Mouse (Mus musculus): ENCODE measurements around the gene Mthfsd.

Mthfsd gene

GRCm38 (mm10) chr8:121126191-121126590, 18.0 kb upstream of the Mthfsd start:
- ChIA-PET POLR2A (interaction anchor here in 2 of 4 experiments (0.7 to 1.4 kb wide), 5 partner anchors 8 to 233 kb away, joined by 3 to 9 read pairs (median 4); partner anchors contain the start of gene Foxc2 (in 1 of the 2)), CTCF (interaction anchor here in 2 of 4 experiments (0.5 to 1.8 kb wide), 15 partner anchors 8 to 421 kb away, joined by 3 to 14 read pairs (median 5); partner anchors contain the start of genes Foxc2 (in 1 of the 2) and Mthfsd (in 1 of the 2))

DNA sequence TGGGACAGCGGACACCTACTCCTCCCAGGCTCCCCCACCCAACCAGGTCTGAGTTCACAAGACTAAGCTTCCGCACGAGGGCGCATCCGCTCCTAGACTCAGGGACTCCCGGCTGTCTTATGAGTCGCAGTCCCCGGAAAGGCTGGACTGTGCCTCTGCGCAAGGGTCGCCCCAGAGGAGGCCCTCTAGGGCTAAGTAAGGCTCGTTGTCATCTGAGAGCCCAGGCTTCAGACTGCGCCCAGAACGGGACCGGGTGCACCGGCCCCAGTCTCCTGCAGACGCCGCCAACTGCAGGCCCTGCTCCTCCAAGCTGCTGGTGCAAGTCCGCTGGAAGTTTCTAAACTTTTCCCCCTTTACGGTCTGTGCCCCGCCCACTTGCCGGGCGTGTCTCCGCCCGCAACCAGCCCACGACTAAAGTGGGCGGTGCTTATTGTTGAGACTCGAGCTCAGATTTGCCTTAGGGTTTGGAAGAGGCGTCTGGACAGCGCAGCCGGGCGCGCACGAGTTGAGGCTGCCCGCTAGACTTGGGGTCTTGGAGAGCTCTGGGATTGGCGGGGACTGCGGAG, 17.2 kb upstream of the Mthfsd start:
- ChIA-PET CTCF (interaction anchor here in 3 of 4 experiments (0.5 to 1.8 kb wide), 35 partner anchors 9 to 665 kb away, joined by 3 to 14 read pairs (median 4); partner anchors contain the start of genes Foxc2 (in 1 of the 3) and Mthfsd (in 1 of the 3)), POLR2A (interaction anchor here in 3 of 4 experiments (0.7 to 1.4 kb wide), 8 partner anchors 8 to 787 kb away, joined by 3 to 9 read pairs (median 4); partner anchors contain the start of genes Fbxo31 (in 1 of the 3) and Foxc2 (in 1 of the 3))

DNA sequence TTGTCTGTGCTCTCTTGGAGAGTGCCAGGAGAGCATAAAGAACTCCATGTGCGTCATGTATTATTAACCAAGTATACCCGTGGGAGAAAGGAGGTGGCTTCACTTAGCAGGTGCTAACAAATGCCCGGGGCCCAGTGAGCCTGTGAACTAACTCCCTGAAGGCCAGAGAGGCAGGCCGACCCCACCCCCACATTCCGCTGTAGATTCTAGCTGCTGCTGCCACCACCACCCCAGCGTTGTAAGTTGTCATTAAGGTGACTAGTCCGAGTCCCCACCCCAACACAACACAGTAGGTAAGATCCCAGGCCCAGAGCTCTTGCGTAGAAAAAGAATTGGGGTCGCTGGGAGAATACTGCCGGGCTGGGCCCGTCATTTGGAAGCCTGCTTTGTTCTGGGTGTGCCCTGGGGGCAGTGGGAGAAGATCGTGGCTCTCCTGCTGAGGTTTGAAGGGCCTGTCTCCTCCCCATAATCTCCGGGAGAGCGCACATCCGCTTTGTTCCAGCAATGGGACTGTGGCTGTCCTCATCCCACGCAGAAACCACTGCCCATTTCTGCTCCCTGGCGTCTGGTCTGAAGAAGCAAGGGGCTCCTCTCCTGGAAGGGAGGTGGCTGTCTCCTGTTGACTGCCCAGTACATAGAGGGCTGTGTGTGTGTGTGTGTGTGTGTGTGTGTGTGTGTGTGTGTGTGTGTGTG, 16.5 kb upstream of the Mthfsd start:
- CTCF ChIA-PET = interaction anchor here in 3 of 4 experiments (0.5 to 1.8 kb wide), 23 partner anchors 8 to 666 kb away, joined by 3 to 14 read pairs (median 4); partner anchors contain the start of genes Foxc2 (in 1 of the 3) and Mthfsd (in 1 of the 3)

GRCm38 (mm10) chr8:121123113-121123512, 14.9 kb upstream of the Mthfsd start:
- POLR2A ChIA-PET = no interaction called here
- CTCF ChIA-PET = no interaction called here

More for the DNA sequence above, 16.5 kb upstream of the Mthfsd start:
- POLR2A ChIA-PET = interaction anchor here in 3 of 4 experiments (0.7 to 1.4 kb wide), 6 partner anchors 9 to 788 kb away, joined by 3 to 9 read pairs (median 4); partner anchors contain the start of genes Fbxo31 (in 1 of the 3) and Foxc2 (in 1 of the 3)

- ChIA-PET CTCF (no interaction called here), POLR2A (no interaction called here)
These were observed 14.2 kb upstream of the Mthfsd start for GRCm38 (mm10) chr8:121122368-121122767.

DNA sequence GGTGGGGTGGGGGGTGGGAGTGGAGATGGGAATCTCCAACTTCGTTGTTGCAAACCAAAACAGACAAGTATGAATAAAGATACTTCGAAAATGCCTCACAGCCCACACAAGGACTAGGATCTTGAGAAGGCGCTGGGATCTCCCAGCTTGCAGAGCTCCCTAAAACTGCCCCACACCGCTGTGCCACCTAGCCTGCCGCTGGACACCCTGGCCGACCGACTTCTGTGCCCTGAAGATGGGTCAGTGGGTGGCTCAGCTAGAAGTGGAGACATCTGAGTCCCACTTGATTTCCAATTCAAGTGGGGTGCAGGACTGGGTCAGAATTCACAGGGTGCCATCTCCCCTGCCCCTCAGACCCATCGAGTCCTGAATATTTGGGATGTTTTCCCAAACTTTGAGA, 13.5 kb upstream of the Mthfsd start:
- CTCF ChIA-PET = no interaction called here
- POLR2A ChIA-PET = no interaction called here

DNA sequence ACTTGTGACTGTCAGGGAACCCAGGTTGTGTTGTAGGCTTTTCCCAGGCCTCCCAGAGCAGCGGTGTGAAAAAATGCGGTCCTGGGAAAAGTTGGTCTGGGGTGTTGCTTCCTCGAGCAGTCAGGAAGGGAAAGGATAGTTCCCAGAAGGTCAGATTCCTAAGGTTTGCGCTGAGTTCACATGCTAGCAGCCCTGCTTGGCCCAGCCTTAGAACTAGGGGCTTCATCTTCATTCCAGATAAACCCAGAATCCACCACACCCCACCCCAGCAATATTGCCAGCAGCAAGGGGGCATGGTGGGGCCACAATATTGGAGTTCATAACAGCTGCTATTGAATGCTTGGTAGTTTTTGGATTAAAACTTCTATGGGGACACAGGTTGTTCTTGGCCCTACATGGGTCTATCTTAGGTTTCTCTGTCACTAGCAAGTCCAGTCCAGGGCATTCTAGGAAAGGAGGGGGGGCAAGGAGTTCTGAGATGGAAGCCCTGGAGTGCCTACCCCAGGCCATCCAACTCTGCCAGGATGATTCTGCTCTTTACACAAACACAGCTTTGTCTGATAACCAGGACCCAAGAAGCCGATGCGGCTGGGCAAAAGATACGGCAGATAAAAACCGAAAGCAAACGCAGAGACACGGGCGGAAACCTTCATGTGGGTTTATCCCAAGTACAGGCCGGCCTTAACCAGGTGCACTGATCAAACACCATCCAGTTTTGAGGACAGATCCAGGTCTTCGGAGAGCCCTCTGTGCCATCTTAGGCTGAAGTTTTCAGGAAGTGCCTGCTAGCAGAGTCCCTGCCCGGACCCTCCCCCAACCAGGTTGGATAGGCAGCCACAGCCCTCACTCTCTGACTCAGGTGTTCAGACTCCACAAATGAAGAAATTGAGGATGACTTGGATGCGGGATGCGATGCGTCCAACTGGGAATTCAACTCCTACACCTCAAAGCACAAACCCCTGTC, 12.5 kb upstream of the Mthfsd start:
- POLR2A ChIA-PET = no interaction called here
- CTCF ChIA-PET = interaction anchor here in 1 of 4 experiments (0.6 kb wide), 1 partner anchor 743 kb away, joined by 4 read pairs; no protein-coding TSS in a partner anchor

GRCm38 (mm10) chr8:121119635-121120455, 11.7 kb upstream of the Mthfsd start:
- POLR2A ChIA-PET = interaction anchor here in 2 of 4 experiments (0.5 to 0.6 kb wide), 2 partner anchors 55 to 365 kb away, joined by 4 read pairs; no protein-coding TSS in a partner anchor
- CTCF ChIA-PET = interaction anchor here in 1 of 4 experiments (0.6 kb wide), 1 partner anchor 742 kb away, joined by 4 read pairs; no protein-coding TSS in a partner anchor

DNA sequence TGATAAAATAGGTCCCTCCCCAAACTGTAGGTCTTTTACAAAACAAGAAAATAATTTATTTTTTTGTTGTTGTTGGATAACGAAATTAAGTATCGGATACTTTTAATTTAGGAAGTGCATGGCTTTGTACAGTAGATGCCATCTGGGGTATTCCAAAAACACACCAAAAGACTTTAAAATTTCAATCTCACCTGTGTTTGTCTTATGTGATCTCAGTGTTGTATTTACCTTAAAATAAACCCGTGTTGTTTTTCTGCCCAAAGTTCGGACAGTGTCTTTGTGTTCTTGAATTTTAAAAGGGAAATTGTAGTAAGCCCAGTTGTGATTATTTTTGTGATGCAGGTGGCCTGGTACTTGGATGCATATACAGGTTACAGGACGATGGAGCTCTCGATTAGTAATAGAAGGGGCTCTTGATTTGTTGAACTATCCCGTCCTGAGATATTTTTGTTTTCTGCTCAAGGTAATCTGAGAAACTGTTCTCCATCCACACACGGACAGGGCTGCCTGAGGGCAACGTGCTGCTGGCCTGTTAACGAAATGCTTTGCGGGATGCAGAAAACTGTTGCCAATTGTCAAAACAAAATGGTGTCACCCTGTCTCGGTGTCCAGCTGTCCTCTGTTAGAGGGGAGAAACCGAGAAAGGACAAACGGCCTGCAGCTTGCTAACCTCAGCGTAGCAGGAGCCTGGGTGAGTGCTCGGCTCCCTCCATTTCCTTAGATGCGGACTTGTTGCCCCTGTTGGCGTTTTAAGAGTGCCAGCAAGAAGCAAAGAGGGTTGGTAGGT, 10.6 kb upstream of the Mthfsd start:
- ChIA-PET CTCF (interaction anchor here in 2 of 4 experiments (1.1 to 1.2 kb wide), 3 partner anchors 10 to 96 kb away, joined by 3 to 5 read pairs (median 5); partner anchors contain the start of gene Mthfsd (in 1 of the 2)), POLR2A (interaction anchor here in 3 of 4 experiments (0.5 to 1.3 kb wide), 6 partner anchors 8 to 366 kb away, joined by 3 to 4 read pairs (median 4); partner anchors contain the start of gene Mthfsd (in 1 of the 3))

GRCm38 (mm10) chr8:121117906-121118305, 9.7 kb upstream of the Mthfsd start:
- POLR2A ChIA-PET = interaction anchor here in 3 of 4 experiments (0.6 to 1.5 kb wide), 6 partner anchors 8 to 30 kb away, joined by 3 to 4 read pairs (median 3); partner anchors contain the start of gene Mthfsd (in 1 of the 3)
- CTCF ChIA-PET = interaction anchor here in 3 of 4 experiments (0.5 to 1.2 kb wide), 4 partner anchors 10 to 97 kb away, joined by 3 to 13 read pairs (median 5); partner anchors contain the start of gene Mthfsd (in 1 of the 3)

GRCm38 (mm10) chr8:121117186-121117651, 9.0 kb upstream of the Mthfsd start:
- ChIA-PET POLR2A (interaction anchor here (0.6 to 1.8 kb wide), 5 partner anchors 9 to 205 kb away, joined by 3 to 4 read pairs (median 4); partner anchors contain the start of genes Foxl1 (in 1 of the 4) and Mthfsd (in 1 of the 4)), CTCF (interaction anchor here in 3 of 4 experiments (0.9 to 5.7 kb wide), 11 partner anchors 8 to 425 kb away, joined by 3 to 32 read pairs (median 5); partner anchors contain the start of gene Foxl1 (in 1 of the 3))

GRCm38 (mm10) chr8:121116591-121117185, 8.5 kb upstream of the Mthfsd start:
- CTCF ChIA-PET = interaction anchor here in 3 of 4 experiments (0.9 to 5.7 kb wide), 14 partner anchors 9 to 425 kb away, joined by 3 to 32 read pairs (median 5); partner anchors contain the start of gene Foxl1 (in 1 of the 3)
- POLR2A ChIA-PET = interaction anchor here (0.6 to 1.8 kb wide), 6 partner anchors 9 to 205 kb away, joined by 3 to 9 read pairs (median 4); partner anchors contain the start of genes Foxl1 (in 1 of the 4) and Mthfsd (in 1 of the 4)

DNA sequence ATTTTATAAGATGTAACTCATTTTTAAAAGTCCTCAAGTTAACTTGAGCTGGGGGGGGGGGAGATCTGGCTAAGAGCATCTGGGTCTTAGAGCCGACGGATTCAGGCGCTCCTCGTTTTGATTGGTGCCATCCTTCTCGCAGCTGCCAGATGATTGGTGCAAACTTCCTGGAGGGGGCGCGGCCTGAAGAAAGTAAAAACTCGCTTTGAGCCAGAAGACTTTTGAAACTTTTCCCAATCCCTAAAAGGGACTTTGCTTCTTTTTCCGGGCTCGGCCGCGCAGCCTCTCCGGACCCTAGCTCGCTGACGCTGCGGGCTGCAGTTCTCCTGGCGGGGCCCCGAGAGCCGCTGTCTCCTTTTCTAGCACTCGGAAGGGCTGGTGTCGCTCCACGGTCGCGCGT, 7.8 kb upstream of the Mthfsd start, which contains the start of gene Foxc2:
Gene Foxc2, plus strand, starts transcription at position 224 of the 400 bp plus-strand sequence.
- CTCF ChIA-PET = interaction anchor here (0.6 to 5.7 kb wide), 22 partner anchors 9 to 1720 kb away, joined by 3 to 32 read pairs (median 4); partner anchors contain the start of genes Foxl1 (in 1 of the 4) and Irf8 (in 1 of the 4)
- POLR2A ChIA-PET = interaction anchor here (0.5 to 1.8 kb wide), 8 partner anchors 8 to 532 kb away, joined by 3 to 9 read pairs (median 4); partner anchors contain the start of genes Foxl1 (in 1 of the 4) and Mthfsd (in 1 of the 4)

DNA sequence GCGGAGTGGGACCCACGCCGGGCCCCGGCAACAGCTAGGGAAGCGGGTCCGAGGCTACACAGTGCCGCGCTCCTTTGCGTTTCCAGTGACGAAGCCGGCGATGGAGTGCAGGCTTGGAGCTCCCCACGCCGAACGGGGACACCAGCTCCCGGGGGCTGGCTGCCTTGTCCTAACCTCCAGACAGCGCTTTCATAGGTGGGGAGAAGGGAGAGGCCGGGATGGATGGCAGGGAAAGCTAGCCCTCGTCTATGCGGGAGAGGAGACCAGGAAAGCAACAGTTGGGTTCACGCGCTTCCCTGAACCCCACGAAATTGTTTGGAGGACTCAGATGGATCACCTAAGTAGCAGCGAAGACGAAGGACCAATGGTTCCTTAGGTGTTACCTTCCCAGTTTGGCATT, 6.9 kb upstream of the Mthfsd start:
- ChIA-PET POLR2A (interaction anchor here (0.7 to 1.4 kb wide), 4 partner anchors 10 to 355 kb away, joined by 3 to 9 read pairs (median 4); no protein-coding TSS in a partner anchor), CTCF (interaction anchor here (0.6 to 5.7 kb wide), 14 partner anchors 10 to 757 kb away, joined by 3 to 32 read pairs (median 4); partner anchors contain the start of gene Irf8 (in 1 of the 4))

DNA sequence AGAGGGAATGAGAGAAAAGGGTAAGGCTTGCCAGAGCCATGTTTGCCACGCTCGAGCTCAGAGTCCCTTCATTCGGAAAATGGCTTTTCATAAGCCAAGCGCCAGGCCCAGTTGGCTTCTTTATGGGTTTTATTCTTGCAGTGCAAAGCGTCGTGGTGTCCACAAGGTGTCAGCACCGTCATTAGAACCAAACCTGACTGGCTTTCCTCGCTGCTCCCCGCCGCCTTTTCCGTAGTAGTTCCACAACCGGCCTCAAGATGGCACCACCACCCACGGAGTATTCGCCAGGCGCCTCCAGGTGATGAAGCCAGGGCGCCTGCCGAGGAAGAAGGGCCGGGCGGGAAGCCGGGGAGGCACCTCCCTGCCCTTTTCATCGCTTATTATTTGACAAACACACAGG, 5.1 kb upstream of the Mthfsd start:
- CTCF ChIA-PET = interaction anchor here (0.6 to 5.7 kb wide), 20 partner anchors 8 to 419 kb away, joined by 3 to 32 read pairs (median 4); no protein-coding TSS in a partner anchor
- POLR2A ChIA-PET = no interaction called here
